Mouse (Mus musculus) midbrain, embryonic 11.5 days (tissue): ENCODE data around the gene Rundc3a. TPM values are rescaled to one million over a fixed set of nuclear protein-coding genes. Genes with fewer than 3 reads are reported as not detected.

ENCODE experiments used
- ATAC-seq: fragments of 200-750 bp; cut with Nextera tagmentation; 2 replicates; pipeline ENCODE4 v1.8.0; 2017; ENCODE audit warnings: moderate TSS enrichment, moderate library complexity; ENCODE audit not compliant: low FRiP score
- DNase-seq: peaks from one replicate; pipeline ENCODE4 v3.0.0; 2015; ENCODE audit warnings: low spot score; ENCODE audit errors: missing footprints
- H3K27ac ChIP-seq: fragments of 300-500 bp; sonication (generic); 2 replicates; pipeline ENCODE4 v1.5.1; 2014; ENCODE audit warnings: low read depth, low read length
- H3K27me3 ChIP-seq: fragments of 300-500 bp; sonication (generic); 2 replicates; pipeline ENCODE4 v1.6.1; 2014; ENCODE audit warnings: mild to moderate bottlenecking, low read length, moderate library complexity, mixed read lengths; ENCODE audit not compliant: control insufficient read depth, insufficient read depth
- H3K36me3 ChIP-seq: fragments of 300-500 bp; sonication (generic); 2 replicates; pipeline ENCODE4 v1.6.1; 2014; ENCODE audit warnings: mild to moderate bottlenecking, low read length, moderate library complexity, mixed read lengths; ENCODE audit not compliant: control insufficient read depth, insufficient read depth
- H3K4me1 ChIP-seq: fragments of 300-500 bp; sonication (generic); 2 replicates; pipeline ENCODE4 v1.6.1; 2014; ENCODE audit warnings: low read length; ENCODE audit not compliant: control insufficient read depth, insufficient read depth
- H3K4me2 ChIP-seq: fragments of 300-500 bp; sonication (generic); 2 replicates; pipeline ENCODE4 v1.6.1; 2014; ENCODE audit warnings: mild to moderate bottlenecking, moderate library complexity
- H3K4me3 ChIP-seq: fragments of 300-500 bp; sonication (generic); 2 replicates; pipeline ENCODE4 v1.5.1; 2014; ENCODE audit warnings: low read depth, low read length
- H3K9ac ChIP-seq: fragments of 300-500 bp; sonication (generic); 2 replicates; pipeline ENCODE4 v1.6.1; 2014; ENCODE audit warnings: low read length
- H3K9me3 ChIP-seq: fragments of 300-500 bp; sonication (generic); 2 replicates; pipeline ENCODE4 v1.6.1; 2016; ENCODE audit warnings: low read length; ENCODE audit not compliant: control insufficient read depth
- WGBS: fragments of 180-500 bp; shearing (Covaris S2); extraction: QIAGEN DNeasy Blood & Tissue Kit; methylation state at CpG from one replicate; pipeline ENCODE4 v1.1.7; 2014; 5-methylcytosine and 5-hydroxymethylcytosine counted together
- polyA plus RNA-seq: library from polyadenylated mRNA; unstranded; fragments of >200 nt; fragmentation: Nextera tagmentation; extraction: Ambion mirVana; gene quantifications from 2 replicates; pipeline ENCODE4 v1.2.1, GENCODE M21; 2014

The Rundc3a gene
- polyA plus RNA-seq, 1 experiment from 2014 or later, result 43.0 TPM

DNA sequence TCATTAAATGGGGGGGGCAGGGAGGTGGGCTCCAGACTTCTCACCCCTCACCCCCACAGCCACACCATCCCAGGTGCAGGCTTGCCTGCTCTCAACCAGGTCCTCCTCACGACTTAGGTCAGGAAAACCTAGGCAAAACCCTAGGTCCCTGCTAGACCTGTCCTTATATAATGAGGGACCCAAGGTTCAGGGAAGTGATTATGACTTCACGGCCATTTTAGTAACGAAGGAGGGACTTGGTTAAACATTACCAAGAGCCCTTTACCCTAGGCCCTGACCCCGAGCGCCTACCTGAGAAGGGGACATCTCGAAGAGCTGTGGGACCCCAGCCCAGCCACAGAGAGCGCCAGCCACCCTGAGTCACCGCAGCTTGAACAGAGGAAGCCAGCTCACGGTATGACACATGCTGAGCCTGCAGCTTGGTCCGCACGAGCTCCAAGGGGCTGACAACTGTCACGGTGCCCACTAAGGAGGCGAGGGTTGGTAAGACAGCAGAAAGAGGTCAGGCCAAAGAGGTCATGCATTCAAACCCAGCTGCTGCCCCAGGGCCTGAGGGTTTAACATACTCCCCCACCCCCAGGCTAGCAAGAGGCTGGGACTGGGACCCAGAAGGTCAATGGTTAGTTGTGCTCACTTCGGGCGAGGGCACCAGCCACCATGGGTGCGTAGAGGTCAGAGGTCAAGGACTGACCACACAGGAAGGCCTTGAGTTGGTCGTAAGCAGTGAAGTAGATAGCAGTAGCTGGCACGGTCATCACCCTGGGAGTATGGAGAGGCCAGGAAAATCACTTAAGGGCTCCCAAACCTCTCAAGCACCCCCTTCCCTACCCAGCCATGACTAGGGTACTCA lies 11.2 kb downstream of the Rundc3a start:
- H3K36me3 ChIP-seq, result peaks cover 9% of the 10 kb centered on the region; the same call in 1 of the 2 replicates
- H3K27ac ChIP-seq, result no peak overlapping the region
- H3K9me3 ChIP-seq, result no peaks in the 10 kb centered on the region
- no peak overlapping the region for H3K4me2 ChIP-seq
- DNase-seq (no peak), ATAC-seq (no peak)
- H3K4me1 ChIP-seq, result peaks cover 23% of the 10 kb centered on the region
- peaks cover 12% of the 10 kb centered on the region for H3K27me3 ChIP-seq
- 80% methylated on average over 18 of the region's 18 CpGs for WGBS
- H3K9ac ChIP-seq, result peak overlapping the region; percentile 27; the same call in 1 of the 2 replicates
- peak overlapping the region; percentile 4; the same call in 1 of the 2 replicates for H3K4me3 ChIP-seq

DNA sequence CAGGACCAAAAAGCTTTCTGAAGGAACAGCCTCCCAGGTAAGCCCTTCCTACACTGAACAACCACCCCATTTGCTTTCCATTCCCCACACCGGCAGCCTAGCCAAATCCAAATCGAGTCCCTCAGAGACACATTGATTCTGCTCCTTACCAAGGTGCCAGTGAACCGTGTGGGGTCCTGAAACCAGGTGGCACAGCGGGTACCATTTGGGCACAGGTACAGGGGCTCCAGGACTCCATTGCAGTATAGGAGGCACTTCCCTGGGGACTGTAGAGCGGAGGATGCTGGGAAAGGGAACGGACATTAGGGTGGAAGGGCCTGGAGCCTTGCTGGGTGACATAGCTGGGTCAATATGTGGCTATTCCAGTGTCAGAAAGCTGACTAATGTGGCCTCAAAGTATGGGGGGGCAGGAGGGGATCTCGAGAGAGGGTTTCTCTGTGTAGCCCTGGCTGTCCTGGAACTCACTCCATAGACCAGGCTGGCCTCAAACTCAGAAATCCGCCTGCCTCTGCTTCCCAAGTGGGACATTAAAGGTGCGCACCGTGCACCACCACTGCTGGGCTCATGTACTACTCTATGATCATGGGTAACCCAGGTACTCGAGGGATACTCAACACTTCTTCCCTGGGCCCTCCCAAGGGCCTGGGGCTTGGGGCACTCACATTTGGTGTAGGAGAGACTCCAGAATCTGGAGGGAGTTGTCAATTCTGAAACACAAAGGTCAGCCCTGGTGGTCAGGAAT lies 12.5 kb downstream of the Rundc3a start:
- Histone ChIP-seq H3K36me3 (peaks cover 9% of the 10 kb centered on the region; the same call in 1 of the 2 replicates), H3K27ac (no peak overlapping the region), H3K27me3 (no peaks in the 10 kb centered on the region; the same call in 1 of the 2 replicates), H3K9me3 (no peaks in the 10 kb centered on the region), H3K4me2 (peak overlapping the region; percentile 88), H3K9ac (0 out of 2 replicates have a peak overlapping the region, but pooled peaks have one; percentile 89), H3K4me1 (peaks cover 15% of the 10 kb centered on the region), H3K4me3 (peak overlapping the region; percentile 81)
- WGBS, result 88% methylated on average over 11 of the region's 11 CpGs
- no peak for DNase-seq
- no peak for ATAC-seq

DNA sequence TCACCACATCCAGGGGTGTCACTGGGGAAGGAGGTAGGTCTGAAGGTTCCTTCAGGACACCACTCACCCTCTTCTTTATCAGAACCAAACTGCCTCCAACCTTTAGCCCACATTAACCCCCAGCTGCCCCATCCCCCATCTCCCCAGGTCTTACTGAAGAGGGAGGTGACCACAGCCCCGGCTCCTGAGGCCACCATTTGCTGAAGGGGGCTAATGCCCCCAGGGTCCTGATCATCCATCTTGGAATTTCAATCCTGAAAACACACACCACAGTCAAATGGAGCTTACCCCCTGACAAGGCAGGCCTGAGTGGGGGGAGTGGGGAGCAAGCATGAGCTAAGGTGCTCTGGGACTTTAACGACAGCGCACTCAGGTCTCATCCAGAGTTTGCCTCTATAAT lies 13.2 kb downstream of the Rundc3a start:
- no peak for ATAC-seq
- Histone ChIP-seq H3K4me2 (peak overlapping the region; percentile 88), H3K4me1 (peaks cover 15% of the 10 kb centered on the region), H3K36me3 (peaks cover 9% of the 10 kb centered on the region; the same call in 1 of the 2 replicates), H3K4me3 (peak overlapping the region; percentile 81), H3K9ac (peak overlapping the region; percentile 89), H3K9me3 (no peaks in the 10 kb centered on the region), H3K27me3 (no peaks in the 10 kb centered on the region), H3K27ac (peak overlapping the region; percentile 65; the same call in 1 of the 2 replicates)
- WGBS, result 14% methylated on average over 3 of the region's 3 CpGs
- DNase-seq, result no peak

DNA sequence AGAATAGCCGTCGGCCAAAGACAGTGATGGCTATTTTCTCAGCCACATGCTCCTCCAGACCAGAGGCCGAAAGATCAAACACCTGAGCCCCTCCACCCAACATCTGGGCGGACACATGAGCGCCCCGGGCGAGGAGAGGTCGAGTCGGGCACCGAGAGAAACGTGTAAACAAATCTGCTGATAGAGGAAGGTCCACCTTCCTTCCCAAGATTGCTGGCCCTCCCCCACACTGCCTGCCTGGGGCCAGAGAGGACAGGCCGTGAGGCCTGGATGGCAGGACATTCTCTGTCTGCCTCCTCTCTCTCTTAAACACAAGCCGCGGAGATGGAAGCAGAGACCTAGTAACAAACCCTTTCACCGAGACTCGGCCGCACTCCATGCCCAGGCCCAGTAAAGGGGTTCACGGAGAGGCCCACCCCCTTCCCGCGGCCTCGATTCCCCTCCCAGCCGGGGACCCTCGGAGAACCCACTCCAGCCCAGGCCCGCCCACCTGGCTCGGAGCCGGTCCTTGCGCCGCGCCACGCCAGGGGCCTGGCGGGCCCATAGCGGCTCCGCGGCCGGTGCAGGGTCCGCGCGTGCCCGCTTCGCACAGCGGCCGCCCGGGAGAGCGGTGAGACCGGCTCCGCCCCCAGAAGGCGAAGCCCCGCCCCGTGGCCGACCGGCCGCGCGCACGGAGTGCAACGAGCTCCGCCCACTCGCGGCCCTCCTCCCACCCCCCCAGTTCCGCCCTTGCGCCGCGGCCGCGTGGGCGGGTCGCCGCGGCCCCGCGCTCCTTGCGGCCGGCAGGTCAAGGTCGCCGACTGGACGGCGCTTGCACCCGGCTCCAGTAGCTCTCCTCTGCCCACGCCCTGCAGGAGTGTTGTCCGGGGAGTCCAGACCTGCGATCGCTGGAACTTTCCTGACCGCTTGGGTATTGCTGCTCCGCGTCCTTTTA lies 14.0 kb downstream of the Rundc3a start:
- Histone ChIP-seq H3K4me2 (peak overlapping the region; percentile 88), H3K9me3 (no peaks in the 10 kb centered on the region), H3K4me3 (peak overlapping the region; percentile 81), H3K27ac (peak overlapping the region; percentile 65), H3K9ac (peak overlapping the region; percentile 89), H3K27me3 (no peaks in the 10 kb centered on the region), H3K36me3 (peaks cover 9% of the 10 kb centered on the region; the same call in 1 of the 2 replicates), H3K4me1 (peaks cover 13% of the 10 kb centered on the region)
- peak; percentile 73 for ATAC-seq
- peak; percentile 99 for DNase-seq
- WGBS, result under 1% methylated on average over 80 of the region's 85 CpGs

GRCm38 (mm10) chr11:102407834-102408215 lies 14.6 kb downstream of the Rundc3a start, which contains the start of gene Slc25a39:
Gene Slc25a39, minus strand, starts transcription at chr11:102407946.
- ATAC-seq, result no peak
- WGBS, result 1% methylated on average over 19 of the region's 19 CpGs
- H3K27me3 ChIP-seq, result no peaks in the 10 kb centered on the region
- H3K9ac ChIP-seq, result peak within 1 kb of the TSS; percentile 89
- H3K36me3 ChIP-seq, result peaks cover 9% of the 10 kb centered on the region; the same call in 1 of the 2 replicates
- peaks cover 13% of the 10 kb centered on the region for H3K4me1 ChIP-seq
- peak within 1 kb of the TSS; percentile 81 for H3K4me3 ChIP-seq
- DNase-seq, result no peak
- no peaks in the 10 kb centered on the region for H3K9me3 ChIP-seq
- H3K4me2 ChIP-seq, result peak within 1 kb of the TSS; percentile 88
- H3K27ac ChIP-seq, result peak within 1 kb of the TSS; percentile 65

- ATAC-seq (peak; percentile 92), DNase-seq (peak; percentile 99)
Observed at GRCm38 (mm10) chr11:102408344-102408876, 15.2 kb downstream of the Rundc3a start.

GRCm38 (mm10) chr11:102408888-102409794 lies 15.9 kb downstream of the Rundc3a start:
- Histone ChIP-seq H3K36me3 (0 out of 2 replicates have a peak, but pooled peaks cover 5% of the 10 kb centered on the region), H3K9me3 (no peaks in the 10 kb centered on the region), H3K4me1 (peaks cover 13% of the 10 kb centered on the region), H3K9ac (peak overlapping the region; percentile 20; the same call in 1 of the 2 replicates), H3K27ac (no peak overlapping the region), H3K27me3 (no peaks in the 10 kb centered on the region), H3K4me3 (peak overlapping the region; percentile 81), H3K4me2 (peak overlapping the region; percentile 88)
- ATAC-seq (no peak), DNase-seq (no peak)
- 49% methylated on average over 15 of the region's 15 CpGs for WGBS

More at GRCm38 (mm10) chr11:102408344-102408876, 15.2 kb downstream of the Rundc3a start:
- Histone ChIP-seq H3K27me3 (no peaks in the 10 kb centered on the region), H3K27ac (peak overlapping the region; percentile 65), H3K4me1 (peaks cover 13% of the 10 kb centered on the region), H3K9ac (peak overlapping the region; percentile 89; the same call in 1 of the 2 replicates), H3K4me3 (peak overlapping the region; percentile 81), H3K4me2 (peak overlapping the region; percentile 88), H3K36me3 (0 out of 2 replicates have a peak, but pooled peaks cover 5% of the 10 kb centered on the region), H3K9me3 (no peaks in the 10 kb centered on the region)
- under 1% methylated on average over 32 of the region's 32 CpGs for WGBS
